Mouse (Mus musculus) cerebellum, adult 2 months (tissue): ENCODE data around the gene Tll2.

Source experiments
- CTCF ChIP-seq: fragments of 200-500 bp; IDR thresholded peaks from 2 replicates; pipeline ENCODE4 v1.5.1; 2011; ENCODE audit warnings: low read depth, mild to moderate bottlenecking, control low read depth, low read length, moderate library complexity, borderline replicate concordance; ENCODE audit not compliant: insufficient read depth
- POLR2A ChIP-seq: fragments of 200-500 bp; IDR thresholded peaks from 2 replicates; pipeline ENCODE4 v1.6.1; 2011; ENCODE audit warnings: low read length, control low read depth, borderline replicate concordance; ENCODE audit not compliant: insufficient read depth

DNA sequence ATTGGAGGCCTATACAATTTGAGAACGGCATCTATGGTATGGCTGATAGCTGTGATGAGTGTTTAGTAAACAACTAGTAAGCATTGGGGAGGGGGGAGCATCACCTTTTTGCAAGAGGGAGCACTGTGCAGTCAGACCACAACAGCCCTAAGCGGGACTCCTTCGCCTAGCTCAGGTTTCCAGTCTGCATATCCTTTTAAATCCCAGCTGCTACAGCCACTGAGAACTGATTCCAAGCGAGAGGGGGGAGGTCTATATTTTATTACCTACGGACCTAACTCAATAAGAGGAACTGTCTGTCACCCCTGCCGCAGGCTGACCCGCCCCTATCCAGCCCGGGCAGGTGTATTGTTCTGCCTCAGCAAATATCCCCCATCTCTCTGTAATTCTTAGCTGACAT, 99.1 kb downstream of the Tll2 start:
- TF ChIP-seq CTCF (no peak), POLR2A (no peak)
